Mouse (Mus musculus) retina, postnatal 7 days (tissue): ENCODE measurements around the gene Mfsd12.

Experiments used
- DNase-seq: peaks from one replicate; pipeline ENCODE4 v3.0.0-alpha.2; 2012; ENCODE audit warnings: low read depth, low spot score

The Mfsd12 gene

DNA sequence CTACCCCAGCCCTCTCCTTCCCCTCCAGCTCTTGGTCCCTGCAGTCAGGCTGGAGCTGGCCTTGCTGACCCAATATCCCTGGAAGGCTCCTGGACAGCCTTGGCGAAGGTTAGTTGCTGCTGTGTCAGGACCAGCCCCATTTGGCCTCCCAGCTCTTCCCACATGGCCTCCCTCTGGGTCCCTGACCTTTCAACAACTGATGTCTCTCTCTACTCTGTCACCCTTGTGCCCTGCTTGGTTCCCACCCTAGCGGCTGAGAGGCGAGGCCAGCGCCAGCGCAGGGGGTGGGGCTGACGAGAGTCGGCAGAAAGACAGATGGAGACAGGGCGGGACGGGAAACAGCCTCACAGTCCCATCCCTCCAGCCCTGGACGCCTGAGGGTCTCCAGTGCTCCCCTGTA is 28.9 kb upstream of the Mfsd12 start, which contains the start of gene Tbxa2r:
Gene Tbxa2r, plus strand, starts transcription at position 346 of the 400 bp plus-strand sequence.
- no peak for DNase-seq

DNA sequence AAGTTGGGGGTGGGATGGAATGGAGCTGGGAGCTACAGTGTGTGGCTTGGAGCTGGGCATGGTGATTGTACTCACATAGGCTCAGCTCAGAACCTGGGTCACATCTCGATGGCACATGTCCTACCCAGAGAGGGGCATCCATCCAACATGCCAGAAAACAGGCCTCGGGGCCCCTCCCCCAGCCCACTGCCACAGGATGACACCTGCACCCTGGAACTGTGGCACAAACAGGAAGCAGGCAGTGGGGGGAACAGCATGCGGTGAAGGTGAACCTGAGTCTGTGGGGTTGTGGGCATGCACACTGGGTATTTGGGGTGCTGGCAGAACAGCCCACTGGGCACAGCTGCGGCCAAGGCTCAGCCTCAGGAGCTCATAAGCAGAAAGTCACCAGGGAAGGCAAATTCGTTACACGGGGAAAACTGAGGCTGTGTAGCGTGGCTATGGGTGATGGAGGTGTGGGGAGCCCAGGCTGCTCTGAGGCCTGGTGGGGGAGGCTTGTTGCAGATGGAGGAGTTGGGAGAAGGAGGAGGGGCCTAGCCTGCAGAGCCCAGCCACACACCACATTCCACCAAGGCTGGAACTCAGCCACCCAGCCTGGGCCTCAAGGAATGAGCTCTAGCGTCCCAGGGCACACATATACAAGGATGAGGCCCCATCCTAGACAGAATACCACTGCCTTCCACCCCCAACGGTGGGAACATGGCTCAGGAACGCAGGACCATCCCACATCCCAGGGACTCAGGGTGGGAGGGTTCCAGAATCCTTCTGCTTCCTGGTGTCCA is 27.9 kb upstream of the Mfsd12 start:
- DNase-seq = no peak

DNA sequence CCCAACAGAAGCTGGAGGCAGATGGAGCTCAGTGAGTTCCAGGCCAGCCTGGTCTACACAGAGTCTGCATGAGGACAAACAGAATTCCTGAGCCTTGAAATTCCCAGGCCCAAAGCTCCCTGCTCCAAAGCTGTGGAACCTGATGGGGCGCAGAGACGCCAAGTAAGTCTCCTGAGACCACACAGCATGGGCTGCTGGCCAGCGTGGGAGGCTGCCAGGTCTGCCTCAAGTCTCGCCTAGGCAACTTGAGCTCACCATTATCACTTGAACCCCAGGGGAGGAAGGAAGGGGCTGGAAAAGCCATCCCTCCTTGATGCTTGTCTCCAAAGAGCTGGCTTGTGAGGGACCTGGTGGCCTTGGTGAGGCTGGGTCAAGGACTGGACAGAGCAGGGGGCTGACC is 27.3 kb upstream of the Mfsd12 start:
- no peak for DNase-seq

DNA sequence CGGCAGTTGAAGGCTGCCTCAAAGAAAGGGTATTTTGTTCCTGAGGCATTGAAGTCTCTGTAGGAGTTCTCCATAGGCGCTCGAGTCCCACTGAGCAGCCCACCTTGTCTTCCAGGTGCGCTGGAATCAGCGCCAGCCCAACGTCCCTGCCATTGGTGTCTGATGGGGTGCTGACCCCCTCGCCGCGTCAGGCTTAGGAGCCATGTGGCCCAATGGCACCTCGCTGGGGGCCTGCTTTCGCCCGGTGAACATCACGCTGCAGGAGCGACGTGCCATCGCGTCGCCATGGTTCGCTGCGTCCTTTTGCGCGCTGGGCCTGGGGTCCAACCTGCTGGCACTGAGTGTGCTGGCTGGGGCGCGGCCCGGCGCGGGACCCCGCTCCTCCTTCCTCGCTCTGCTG is 25.0 kb upstream of the Mfsd12 start:
- no peak for DNase-seq

DNA sequence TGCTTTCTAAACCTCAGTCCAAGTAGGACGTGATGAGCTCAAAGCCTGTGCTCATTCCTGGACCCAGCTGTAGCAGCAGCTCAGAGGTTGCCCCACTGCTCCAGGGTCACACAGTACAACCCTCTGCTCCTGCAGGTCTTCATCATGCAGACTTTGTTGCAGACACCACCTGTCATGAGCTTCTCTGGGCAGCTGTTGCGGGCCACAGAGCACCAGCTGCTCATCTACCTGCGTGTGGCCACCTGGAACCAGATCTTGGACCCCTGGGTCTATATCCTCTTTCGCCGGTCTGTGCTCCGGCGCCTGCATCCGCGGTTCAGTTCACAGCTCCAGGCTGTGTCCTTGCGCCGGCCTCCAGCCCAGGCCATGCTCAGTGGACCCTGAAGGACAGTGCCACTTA is 23.0 kb upstream of the Mfsd12 start:
- DNase-seq = no peak

DNA sequence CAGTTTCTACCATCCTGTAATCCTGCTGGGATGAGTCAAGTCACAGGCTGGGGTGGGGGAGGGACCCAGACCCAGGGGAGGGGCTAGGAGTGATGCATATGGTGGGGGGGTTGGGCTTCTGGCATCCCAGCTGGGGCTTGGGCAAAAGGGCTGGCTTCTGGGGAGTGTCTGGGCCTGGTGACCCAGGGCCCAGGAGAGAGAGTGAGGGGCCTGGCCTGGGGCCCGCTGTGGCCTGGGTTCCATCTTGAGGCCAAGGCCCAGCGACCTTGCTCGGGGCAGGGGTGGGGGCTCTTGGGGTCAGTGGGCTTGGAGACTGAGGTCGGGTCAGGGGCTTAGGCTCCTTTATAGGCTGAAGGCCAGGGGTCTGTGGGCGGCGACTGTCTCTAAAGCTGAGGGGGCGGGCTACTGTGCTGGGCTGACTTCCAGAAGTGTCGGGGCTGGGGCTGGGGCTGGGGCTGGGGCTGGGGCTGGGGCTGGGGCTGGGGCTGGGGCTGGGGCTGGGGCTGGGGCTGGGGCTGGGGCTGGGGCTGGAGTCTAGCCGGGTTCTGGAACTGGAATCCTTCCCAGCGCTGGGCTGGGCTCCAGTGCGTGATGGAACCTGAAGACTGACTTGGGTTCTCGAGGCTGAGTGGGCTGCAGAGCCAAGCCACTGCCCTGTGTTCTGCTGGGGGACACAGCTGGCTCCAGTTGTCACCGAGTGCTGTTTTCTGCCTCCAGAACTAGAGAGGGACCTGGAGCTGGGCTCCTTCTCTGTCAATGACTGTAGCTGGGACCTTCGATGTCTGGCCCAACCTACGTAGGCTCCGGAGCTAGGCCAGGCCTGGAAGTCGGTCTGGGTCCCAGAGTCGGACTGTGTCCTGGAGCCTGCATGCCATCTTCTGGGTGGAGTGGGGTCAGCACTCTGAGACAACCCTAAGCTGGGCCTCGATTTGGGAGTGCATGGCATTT is 21.6 kb upstream of the Mfsd12 start:
- no peak for DNase-seq

DNA sequence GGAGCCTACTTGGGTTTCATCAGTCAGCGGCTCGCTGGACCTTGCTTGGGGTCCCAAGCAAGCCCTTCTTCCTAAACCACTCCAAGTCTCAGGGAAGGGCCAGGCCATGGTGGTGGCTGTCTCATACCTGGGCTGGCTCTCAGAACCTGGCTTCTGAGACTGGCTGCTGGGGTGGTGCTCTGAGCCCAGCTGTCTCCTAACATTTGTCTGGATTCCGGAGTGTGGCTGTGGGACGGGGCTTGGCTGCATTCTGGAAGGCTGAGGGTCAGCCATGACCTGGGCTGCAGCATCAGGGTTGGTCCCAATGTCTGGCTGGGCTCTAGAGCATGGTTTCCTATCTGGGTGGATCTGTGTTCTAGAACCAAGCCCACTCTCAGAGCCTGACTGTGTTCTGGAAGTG is 20.7 kb upstream of the Mfsd12 start:
- no peak for DNase-seq

DNA sequence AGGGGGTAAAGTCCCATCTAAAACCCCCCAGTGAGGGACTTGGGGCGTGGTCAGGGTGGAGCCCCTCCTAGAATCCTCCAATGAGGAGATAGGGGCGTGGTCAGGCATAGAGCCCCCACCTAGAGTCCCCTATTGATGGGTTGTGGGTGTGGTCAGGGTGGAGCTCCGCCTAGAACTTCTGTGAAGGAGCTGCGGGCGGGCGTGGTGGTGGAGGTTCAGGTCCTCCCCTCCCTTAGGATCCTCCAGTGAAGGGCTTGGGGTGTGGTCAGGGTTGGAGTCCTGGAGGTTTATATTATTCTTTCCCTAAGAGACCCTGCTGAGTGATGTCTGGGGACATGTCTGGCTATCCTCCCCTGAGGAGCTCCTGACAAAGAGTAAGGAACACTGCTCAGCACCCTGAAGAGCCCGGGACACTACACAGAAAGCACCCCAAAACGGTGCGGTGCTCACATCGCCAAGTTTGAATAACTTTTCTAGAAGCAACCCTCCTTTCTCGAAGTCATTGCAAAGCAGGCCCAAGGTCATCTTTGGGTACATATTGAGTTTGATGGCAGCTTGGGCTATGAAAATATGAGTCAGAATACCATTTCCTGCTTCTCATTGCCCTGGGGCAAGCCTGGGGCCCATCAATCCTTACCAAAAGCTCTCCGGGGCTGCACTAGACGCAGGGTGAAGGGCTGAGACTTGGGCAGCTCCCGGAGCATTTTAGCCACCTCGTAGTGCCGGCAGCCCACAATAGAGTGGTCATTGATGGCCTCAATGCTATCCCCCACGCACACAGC is 16.5 kb upstream of the Mfsd12 start:
- no peak for DNase-seq

DNA sequence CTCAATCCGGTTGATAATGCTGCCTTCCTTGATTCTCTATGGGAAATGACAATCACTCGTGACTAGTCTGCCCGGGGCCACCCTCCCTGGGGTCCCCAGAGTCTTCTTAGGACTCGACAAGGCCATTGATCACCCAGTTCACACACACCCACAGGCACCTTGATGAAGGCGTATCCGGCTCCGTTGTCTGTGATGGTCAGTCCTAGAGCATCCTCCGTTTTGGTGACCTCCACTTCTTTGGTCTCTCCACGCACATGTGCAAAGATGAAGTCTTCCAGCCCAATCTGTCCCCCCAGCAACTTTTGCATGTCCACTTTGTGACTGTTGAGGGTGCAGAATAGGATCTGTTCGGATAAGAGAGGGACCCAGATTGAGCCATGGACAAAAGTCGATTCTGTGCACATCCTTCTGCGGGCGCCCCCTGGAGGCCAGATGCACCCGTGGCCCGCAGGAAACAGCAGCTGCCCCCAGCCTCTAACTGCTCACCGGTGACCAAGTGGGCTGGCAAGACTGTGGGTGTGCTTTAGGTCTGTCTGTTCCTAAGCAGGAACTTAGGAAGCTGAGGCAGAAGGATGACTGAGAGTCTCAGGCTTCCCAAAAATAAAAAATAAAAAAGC is 15.8 kb upstream of the Mfsd12 start:
- DNase-seq = peak; percentile 54

DNA sequence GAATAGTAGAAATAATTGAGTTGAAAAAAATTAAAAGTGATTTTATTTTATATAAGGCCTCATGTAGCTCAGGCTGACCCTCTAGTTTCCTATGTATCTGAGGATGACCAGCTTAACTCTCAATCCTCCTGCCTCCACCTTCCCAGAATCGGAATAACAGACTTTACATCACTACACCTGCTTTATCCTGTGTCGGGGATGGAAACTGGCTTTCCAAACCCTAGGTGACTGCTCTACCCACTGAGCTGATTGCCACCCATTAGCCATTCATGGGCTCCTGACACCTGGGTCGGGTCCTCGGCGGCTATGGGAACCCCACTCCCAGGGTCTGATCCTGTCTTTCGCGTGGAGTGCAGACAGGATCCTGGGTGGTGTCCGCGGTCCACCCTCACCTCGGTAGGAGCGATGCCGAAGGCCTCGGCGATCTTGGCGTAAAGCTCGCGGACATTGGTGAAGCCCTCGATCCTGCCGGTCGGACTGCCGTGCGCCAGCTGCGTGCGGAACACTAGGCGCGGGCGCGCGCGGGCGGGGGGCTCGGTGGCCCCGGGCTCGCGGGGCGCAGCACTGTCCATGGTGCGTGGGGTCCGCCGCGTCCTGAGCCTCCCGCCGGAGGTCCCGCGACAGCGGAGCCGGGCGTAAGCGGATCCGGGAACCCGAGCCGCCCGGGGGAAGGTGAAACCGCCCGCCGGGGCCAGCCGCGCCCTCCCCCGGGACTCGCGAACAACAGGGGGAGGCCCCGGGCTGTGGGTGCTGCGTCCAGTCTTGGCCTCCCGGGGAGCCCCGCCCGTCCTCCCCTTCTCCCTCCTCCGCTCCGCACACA is 14.4 kb upstream of the Mfsd12 start, which contains the start of gene Gipc3:
Gene Gipc3, minus strand, starts transcription at position 581 of the 820 bp plus-strand sequence.
- no peak for DNase-seq

DNA sequence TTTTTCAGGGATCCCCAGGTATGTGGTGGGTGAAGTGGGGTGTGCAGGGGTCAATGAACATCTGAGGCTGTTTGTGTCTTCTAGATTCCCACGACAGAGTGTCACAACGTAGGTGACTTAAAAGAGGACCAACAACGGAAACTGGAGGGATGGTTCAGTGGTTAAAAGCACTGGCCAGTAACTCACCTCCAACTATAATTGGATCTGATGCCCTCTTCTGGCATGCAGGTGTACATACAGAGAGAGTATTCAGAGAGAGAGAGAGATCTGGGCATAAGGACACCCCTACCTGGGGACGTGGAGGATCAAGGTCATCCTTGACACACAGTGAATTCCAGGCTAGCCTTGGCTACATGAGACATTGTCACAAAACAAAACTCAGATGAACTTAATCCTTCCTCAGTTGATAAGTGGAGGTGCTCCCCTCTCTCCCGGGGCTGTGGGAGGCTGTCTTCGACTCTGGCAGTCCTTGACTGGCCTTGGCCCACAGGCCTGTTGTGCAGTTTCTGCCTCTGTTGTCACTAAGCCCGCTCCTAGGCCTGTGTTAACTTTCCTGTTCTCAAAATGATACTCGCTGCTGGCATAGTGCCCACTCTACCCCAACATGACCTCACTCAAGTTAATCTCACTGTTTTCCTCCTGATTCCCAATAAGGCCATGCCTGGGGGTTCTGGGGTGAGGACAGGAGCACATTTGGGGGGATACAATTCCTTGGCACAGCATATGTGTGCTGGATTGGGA is 12.7 kb upstream of the Mfsd12 start:
- no peak for DNase-seq

DNA sequence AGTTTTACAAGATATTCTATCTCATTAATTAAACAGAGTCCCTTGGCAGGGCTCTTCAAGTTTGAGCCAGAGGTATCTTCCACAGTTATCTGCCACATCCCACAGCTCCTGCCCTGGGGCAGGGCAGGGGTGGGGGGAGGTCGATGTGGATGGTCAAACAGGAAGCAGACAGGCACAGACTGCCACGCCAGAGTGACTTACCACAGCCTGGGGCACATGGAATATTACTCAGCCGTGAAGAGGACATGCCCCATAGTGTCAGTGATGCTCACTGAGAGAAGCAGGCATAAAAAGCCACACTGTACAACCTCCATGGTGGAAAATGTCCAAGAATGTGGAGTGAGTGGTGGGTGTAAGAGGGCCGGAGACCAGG is 12.1 kb upstream of the Mfsd12 start:
- no peak for DNase-seq

DNA sequence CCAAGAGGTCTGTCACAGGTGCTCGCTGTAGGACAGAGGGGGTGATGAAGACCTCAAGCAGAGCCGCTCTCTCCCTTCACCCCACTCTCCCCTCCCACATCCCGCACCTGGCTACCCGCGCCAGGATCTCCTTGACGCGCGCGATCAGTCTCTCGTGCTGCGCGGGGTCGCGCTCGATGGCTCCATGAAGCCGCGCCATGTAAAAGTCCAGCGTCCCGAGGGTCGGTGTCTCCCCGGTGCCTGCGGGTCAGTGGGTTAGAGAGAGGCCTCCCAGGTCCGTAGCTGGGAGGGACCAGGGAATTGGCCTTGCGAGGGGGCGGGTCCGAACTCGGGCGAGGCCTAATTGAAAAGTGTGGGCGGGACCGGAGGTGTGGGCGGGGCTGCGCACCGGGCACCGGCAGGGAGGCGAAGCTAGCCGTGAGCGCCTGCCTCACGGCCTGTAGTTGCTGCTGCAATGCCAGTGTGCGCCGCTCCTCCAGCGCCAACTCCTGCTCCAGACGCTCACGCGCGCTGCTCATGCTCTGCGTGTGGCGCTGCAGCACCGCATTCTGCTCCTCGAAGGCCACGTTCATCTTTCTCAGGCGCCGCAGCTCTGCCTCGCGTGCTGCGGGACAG is 10.7 kb upstream of the Mfsd12 start:
- DNase-seq = peak; percentile 42

DNA sequence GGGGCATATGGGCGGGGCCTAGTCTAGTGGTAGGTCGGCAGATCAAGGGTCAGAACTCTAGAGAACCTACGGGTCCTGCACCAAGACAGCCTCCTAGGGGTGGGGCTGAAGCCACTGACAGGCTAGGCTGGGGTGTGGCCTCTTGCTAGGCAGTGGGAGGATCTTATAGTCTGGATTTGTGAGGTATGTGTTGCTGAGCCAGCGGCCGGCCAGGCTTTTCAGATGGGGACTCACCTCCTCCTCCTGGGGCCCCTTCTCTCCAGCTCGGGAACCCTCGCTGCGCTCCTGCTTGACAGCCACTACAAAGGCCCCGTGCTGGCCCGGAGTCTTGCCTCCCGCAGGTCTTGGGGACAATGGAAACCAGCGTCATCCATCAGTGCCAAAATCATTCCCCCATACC is 8.1 kb upstream of the Mfsd12 start:
- no peak for DNase-seq

DNA sequence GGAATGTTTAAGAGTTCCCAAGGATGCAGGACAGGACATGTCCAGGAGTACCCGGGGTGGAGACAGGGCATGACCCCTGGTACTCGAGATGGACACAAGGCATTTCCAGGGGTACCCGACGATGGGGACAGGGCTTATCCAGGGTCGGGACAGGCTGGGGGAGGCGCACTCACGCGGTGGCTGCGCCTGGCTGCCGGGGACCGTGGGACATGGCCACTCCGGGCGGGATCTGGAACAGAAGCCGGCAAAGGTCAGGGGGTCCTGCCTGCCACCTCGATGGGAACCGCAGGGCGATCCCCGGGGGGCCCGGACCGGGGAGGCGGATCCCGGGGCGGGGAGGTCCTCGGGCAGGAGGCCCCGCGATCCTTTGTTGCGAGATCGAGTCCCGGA is 7.3 kb upstream of the Mfsd12 start:
- no peak for DNase-seq

DNA sequence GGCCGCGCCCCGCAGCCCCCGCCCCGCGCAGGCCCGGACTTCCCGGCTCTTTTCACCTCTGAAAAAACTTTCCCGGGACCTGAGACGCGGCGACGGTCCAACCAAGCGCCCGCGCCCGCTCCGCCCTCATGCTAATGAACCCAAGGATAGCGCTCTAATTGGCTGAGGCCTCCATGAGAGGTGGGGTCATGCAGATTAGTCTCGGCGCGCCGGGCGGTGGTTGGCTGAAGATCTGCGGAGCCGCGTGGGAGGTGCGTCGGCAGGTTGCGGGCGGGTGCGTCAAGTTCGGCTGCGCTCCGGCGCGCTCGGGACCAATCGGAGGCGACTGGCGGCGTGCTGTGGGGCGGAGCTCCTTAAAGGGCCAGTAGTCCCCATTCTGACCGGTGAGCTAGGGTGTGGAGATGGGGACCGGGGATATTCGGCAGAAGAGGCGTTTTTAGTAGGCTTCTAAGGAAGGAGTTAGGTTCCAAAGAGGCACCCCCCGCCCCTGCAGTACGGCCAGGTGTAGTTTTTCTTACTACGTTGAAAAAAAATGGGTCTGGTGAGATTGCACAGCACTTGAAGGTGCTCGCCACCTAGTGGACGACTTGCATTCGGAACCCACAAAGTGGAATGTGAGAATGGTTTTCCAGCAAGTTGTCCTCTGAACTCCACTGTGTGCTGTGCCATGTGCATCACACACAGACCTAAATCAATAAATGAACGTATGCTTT is 6.8 kb upstream of the Mfsd12 start, which contains the start of gene Hmg20b:
Gene Hmg20b, minus strand, starts transcription at position 130 of the 713 bp plus-strand sequence.
- DNase-seq = peak; percentile 97

DNA sequence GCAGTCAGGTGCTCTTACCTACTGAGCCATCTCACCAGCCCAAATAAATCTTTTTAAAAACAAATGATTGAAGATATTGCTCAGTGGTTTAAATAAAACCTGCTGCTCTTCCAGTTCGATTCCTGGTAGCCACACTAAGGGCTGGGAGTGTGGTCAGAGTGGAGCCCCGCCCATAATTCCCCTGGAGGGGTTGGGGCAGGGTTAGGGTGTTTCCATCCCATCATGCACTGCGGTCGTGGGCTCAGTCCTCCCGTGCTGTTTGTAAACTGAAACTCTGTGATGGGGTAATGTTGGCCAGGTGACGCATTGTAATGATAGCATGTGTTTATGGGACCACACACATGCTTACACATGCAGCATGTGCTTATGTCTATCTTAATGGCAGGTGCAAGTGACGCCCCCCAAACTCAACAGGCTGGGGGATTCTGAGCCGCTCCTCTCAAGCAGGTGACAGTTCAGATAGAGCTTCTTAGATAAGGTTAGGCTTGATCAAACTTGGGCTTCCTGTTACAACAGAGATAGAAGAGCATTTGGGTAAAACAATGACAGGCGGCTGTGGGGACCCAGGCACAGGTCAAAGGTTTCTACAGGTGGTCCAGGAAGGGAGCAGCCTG is 5.5 kb upstream of the Mfsd12 start:
- DNase-seq = no peak
